Mouse (Mus musculus) forebrain, embryonic 14.5 days (tissue): ENCODE data around the gene Igtp. TPM values are rescaled to one million over a fixed set of nuclear protein-coding genes. Genes with fewer than 3 reads are reported as not detected.
"Not testable (repeated sequence)": the region's sequence is repeated elsewhere in the genome, so short reads cannot be mapped to it uniquely, and the experiment has no call there.

Source experiments
- ATAC-seq: fragments of 200-750 bp; cut with Nextera tagmentation; 2 replicates; pipeline ENCODE4 v1.8.0; 2017; ENCODE audit warnings: mild to moderate bottlenecking, moderate library complexity
- DNase-seq: peaks from one replicate; pipeline ENCODE4 v3.0.0-alpha.2; 2015; ENCODE audit warnings: low spot score
- H3K27ac ChIP-seq: fragments of 300-500 bp; sonication (generic); 2 replicates; pipeline ENCODE4 v1.5.1; 2014; ENCODE audit warnings: low read depth, mild to moderate bottlenecking, control low read depth, low read length, moderate library complexity
- H3K27me3 ChIP-seq: fragments of 300-500 bp; sonication (generic); replicated peaks from 2 replicates; pipeline ENCODE4 v1.6.1; 2014; ENCODE audit warnings: low read length, control low read depth, mixed read lengths; ENCODE audit not compliant: control insufficient read depth, insufficient read depth
- H3K36me3 ChIP-seq: fragments of 300-500 bp; sonication (generic); 2 replicates; pipeline ENCODE4 v1.6.1; 2014; ENCODE audit warnings: low read length, control low read depth; ENCODE audit not compliant: control insufficient read depth, insufficient read depth
- H3K4me1 ChIP-seq: fragments of 300-500 bp; sonication (generic); 2 replicates; pipeline ENCODE4 v1.6.1; 2014; ENCODE audit warnings: antibody characterized with exemption, low read length, control low read depth; ENCODE audit not compliant: control insufficient read depth, insufficient read depth
- H3K4me2 ChIP-seq: fragments of 300-500 bp; sonication (generic); 2 replicates; pipeline ENCODE4 v1.6.1; 2014; ENCODE audit warnings: mild to moderate bottlenecking, control low read depth, low read length
- H3K4me3 ChIP-seq: fragments of 300-500 bp; sonication (generic); 2 replicates; pipeline ENCODE4 v1.5.1; 2014; ENCODE audit warnings: low read depth, low read length, control low read depth
- H3K9ac ChIP-seq: fragments of 300-500 bp; sonication (generic); 2 replicates; pipeline ENCODE4 v1.6.1; 2014; ENCODE audit warnings: mild to moderate bottlenecking, low read length, control low read depth, moderate library complexity
- H3K9me3 ChIP-seq: fragments of 300-500 bp; sonication (generic); replicated peaks from 2 replicates; pipeline ENCODE4 v1.6.1; 2016; ENCODE audit warnings: low read length, control low read depth, mixed read lengths; ENCODE audit not compliant: control insufficient read depth
- WGBS: fragments of 180-500 bp; shearing (Covaris S2); extraction: QIAGEN DNeasy Blood & Tissue Kit; methylation state at CpG from one replicate; pipeline ENCODE4 v1.1.7; 2014; 5-methylcytosine and 5-hydroxymethylcytosine counted together
- polyA plus RNA-seq: library from polyadenylated mRNA; unstranded; fragments of >200 nt; fragmentation: Nextera tagmentation; extraction: Ambion mirVana; gene quantifications from 2 replicates; pipeline ENCODE4 v1.2.1, GENCODE M21; 2014

Gene Igtp
- polyA plus RNA-seq, result 1.4 and 1.6 TPM in 2 replicates

- H3K9ac ChIP-seq, result peak within 1 kb of the TSS; percentile 52
- not testable (repeated sequence) for H3K27me3 ChIP-seq, H3K27ac ChIP-seq, H3K9me3 ChIP-seq, H3K36me3 ChIP-seq, H3K4me1 ChIP-seq
- ATAC-seq (peak; percentile 60; the same call in 1 of the 2 replicates), DNase-seq (peak; percentile 40)
- WGBS, result 5% methylated on average over 13 of the region's 15 CpGs
- peak within 1 kb of the TSS; percentile 36 for H3K4me3 ChIP-seq
- peak within 1 kb of the TSS; percentile 58 for H3K4me2 ChIP-seq
Measured at GRCm38 (mm10) chr11:58199229-58200037, at the start of gene Igtp, which contains the start of gene Irgm2. Igtp (plus strand) TSS chr11:58199556. Irgm2 (plus strand) TSS chr11:58199618.

DNA sequence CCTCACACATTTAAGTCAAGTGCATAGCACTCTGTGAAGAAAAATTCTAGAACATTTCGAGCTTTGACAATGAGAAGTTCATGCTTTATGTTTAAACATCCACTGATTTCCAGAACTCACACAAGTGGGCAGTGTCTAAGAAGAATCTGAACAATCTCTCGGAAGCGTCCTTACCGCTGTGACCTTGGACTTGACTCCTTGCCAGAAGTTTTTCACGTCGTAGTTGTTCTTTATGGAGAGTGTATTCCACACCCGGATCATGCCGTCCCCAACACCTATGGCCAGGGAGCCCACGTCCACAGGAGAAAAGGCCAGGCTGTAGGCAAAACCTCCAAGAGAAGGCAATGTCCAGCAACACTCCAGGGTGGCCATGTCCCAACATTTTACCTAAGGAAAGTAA is 43.9 kb upstream of the Igtp start:
- H3K27ac ChIP-seq, result no peak overlapping the region
- no peaks in the 10 kb centered on the region for H3K4me1 ChIP-seq
- H3K4me2 ChIP-seq, result no peak overlapping the region
- no peak overlapping the region for H3K9ac ChIP-seq
- H3K4me3 ChIP-seq, result no peak overlapping the region
- 92% methylated on average over 9 of the region's 9 CpGs for WGBS
- H3K36me3 ChIP-seq, result peaks cover 73% of the 10 kb centered on the region
- no peaks in the 10 kb centered on the region for H3K27me3 ChIP-seq
- H3K9me3 ChIP-seq, result no peaks in the 10 kb centered on the region
- DNase-seq (no peak), ATAC-seq (no peak)

GRCm38 (mm10) chr11:58156871-58157270 is 42.5 kb upstream of the Igtp start:
- WGBS, result 96% methylated on average over 3 of the region's 3 CpGs

GRCm38 (mm10) chr11:58165072-58165471 is 34.3 kb upstream of the Igtp start:
- Histone ChIP-seq H3K4me1 (peaks cover 4% of the 10 kb centered on the region; the same call in 1 of the 2 replicates), H3K4me3 (no peak overlapping the region), H3K4me2 (no peak overlapping the region), H3K27me3 (no peaks in the 10 kb centered on the region), H3K36me3 (peaks cover 53% of the 10 kb centered on the region), H3K9me3 (no peaks in the 10 kb centered on the region), H3K27ac (no peak overlapping the region), H3K9ac (no peak overlapping the region)
- 96% methylated on average over 2 of the region's 2 CpGs for WGBS
- DNase-seq, result no peak
- ATAC-seq, result no peak

More at GRCm38 (mm10) chr11:58156871-58157270, 42.5 kb upstream of the Igtp start:
- ATAC-seq, result no peak
- H3K9me3 ChIP-seq, result no peaks in the 10 kb centered on the region
- no peaks in the 10 kb centered on the region for H3K4me1 ChIP-seq
- DNase-seq, result no peak
- peaks cover 79% of the 10 kb centered on the region for H3K36me3 ChIP-seq
- no peak overlapping the region for H3K9ac ChIP-seq
- no peak overlapping the region for H3K4me3 ChIP-seq
- no peak overlapping the region for H3K27ac ChIP-seq
- no peaks in the 10 kb centered on the region for H3K27me3 ChIP-seq
- no peak overlapping the region for H3K4me2 ChIP-seq

GRCm38 (mm10) chr11:58167822-58168166 is 31.6 kb upstream of the Igtp start:
- Histone ChIP-seq H3K4me3 (peak overlapping the region; percentile 84), H3K4me2 (peak overlapping the region; percentile 77), H3K9ac (peak overlapping the region; percentile 74), H3K27ac (peak overlapping the region; percentile 44; the same call in 1 of the 2 replicates), H3K36me3 (peaks cover 31% of the 10 kb centered on the region), H3K4me1 (peaks cover 10% of the 10 kb centered on the region), H3K9me3 (no peaks in the 10 kb centered on the region), H3K27me3 (no peaks in the 10 kb centered on the region)
- peak; percentile 2 for DNase-seq
- ATAC-seq, result no peak
- under 1% methylated on average over 8 of the region's 8 CpGs for WGBS

- Histone ChIP-seq H3K9ac (peak within 1 kb of the TSS; percentile 74), H3K27me3 (no peaks in the 10 kb centered on the region), H3K4me3 (peak within 1 kb of the TSS; percentile 84), H3K27ac (peak within 1 kb of the TSS; percentile 44; the same call in 1 of the 2 replicates), H3K4me1 (peaks cover 10% of the 10 kb centered on the region), H3K4me2 (peak within 1 kb of the TSS; percentile 77), H3K9me3 (no peaks in the 10 kb centered on the region), H3K36me3 (peaks cover 28% of the 10 kb centered on the region)
- 1% methylated on average over 69 of the region's 71 CpGs for WGBS
- ATAC-seq, result peak; percentile 90
- peak; percentile 85 for DNase-seq
Measured at GRCm38 (mm10) chr11:58168167-58168915, 31.0 kb upstream of the Igtp start, which contains the start of gene Gemin5. Gemin5 (minus strand) TSS chr11:58168539.

DNA sequence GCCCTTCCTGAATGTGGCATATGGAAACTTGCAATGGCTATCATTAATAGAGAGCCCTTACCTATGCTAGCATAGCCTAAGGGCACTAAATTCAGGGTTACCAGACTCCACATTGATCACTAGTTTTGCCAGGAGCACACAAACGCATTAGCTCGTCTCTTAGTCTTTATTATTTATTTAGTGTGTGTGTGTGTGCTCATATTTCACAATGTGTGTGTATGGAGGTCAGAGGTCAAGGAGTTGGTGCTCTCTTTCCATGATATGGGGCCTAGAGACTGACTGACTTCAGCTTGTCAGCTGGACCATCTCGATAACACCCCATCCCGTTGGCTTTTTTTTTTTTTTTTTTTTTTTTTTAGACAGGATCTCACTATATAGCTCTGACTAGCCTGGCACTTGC is 29.7 kb upstream of the Igtp start:
- Histone ChIP-seq H3K9ac (no peak overlapping the region), H3K36me3 (peaks cover 29% of the 10 kb centered on the region), H3K4me1 (peaks cover 10% of the 10 kb centered on the region), H3K27ac (no peak overlapping the region), H3K4me2 (no peak overlapping the region), H3K27me3 (no peaks in the 10 kb centered on the region), H3K9me3 (no peaks in the 10 kb centered on the region), H3K4me3 (no peak overlapping the region)
- DNase-seq (no peak), ATAC-seq (no peak)
- WGBS, result 89% methylated on average over 4 of the region's 4 CpGs

DNA sequence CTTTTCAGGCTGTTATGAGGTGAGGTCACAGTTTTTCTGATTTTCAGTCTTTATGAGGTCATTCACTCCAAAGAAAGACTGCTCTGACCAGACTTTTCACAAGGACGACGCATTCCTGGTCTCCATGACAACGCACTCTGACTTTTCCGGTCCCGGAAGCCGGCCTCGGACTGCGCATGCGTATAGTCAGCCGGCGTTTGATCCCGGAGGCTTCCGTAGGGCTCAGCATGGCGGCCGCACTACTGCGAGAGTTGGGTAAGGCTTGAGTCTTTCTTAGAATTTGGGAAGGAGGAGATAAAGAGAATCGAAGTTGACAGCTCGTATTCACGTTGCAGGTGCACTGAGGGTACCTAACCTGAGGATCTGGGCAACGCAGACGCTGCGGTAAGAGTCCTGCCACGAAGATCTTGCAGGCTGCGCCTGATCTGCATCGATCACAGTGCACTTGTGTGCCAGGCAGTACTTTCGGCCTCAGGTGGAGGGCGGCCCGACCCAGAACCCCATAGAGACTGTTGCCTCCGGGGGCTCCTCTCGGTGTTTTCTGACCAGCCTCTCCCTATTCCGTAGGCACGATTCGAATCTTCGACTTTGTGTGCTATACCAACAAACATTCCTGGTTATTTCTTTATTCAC is 27.8 kb upstream of the Igtp start, which contains the start of gene Mrpl22:
TSS of gene Mrpl22 (plus strand) at position 203 of the 633 bp plus-strand sequence.
- H3K27ac ChIP-seq, result peak within 1 kb of the TSS; percentile 63
- no peaks in the 10 kb centered on the region for H3K9me3 ChIP-seq
- ATAC-seq, result peak; percentile 79

More for the DNA sequence above, 27.8 kb upstream of the Igtp start, which contains the start of gene Mrpl22:
- Histone ChIP-seq H3K36me3 (peaks cover 35% of the 10 kb centered on the region), H3K4me2 (peak within 1 kb of the TSS; percentile 83), H3K4me3 (peak within 1 kb of the TSS; percentile 70), H3K9ac (peak within 1 kb of the TSS; percentile 84), H3K27me3 (no peaks in the 10 kb centered on the region), H3K4me1 (peaks cover 10% of the 10 kb centered on the region)
- peak; percentile 98 for DNase-seq
- WGBS, result 1% methylated on average over 34 of the region's 34 CpGs
